Mouse (Mus musculus): ENCODE measurements around the gene C1qtnf4. TPM values are rescaled to one million over a fixed set of nuclear protein-coding genes. Genes with fewer than 3 reads are reported as not detected.

C1qtnf4 gene
- polyA plus RNA-seq, 1 experiment from 2014 or later, result 2.9 TPM

- WGBS (ENCODE audit: insufficient replicate concordance), result 52% methylated on average over 5 of the region's 5 CpGs
- Histone ChIP-seq H3K4me3 (ENCODE audit: low read depth, low read length) (no peak overlapping the region), H3K4me2 (ENCODE audit: low read depth, low read length) (no peak overlapping the region), H3K9ac (replicated peaks) (no peak overlapping the region), H3K27ac (ENCODE audit: low read depth) (no peak overlapping the region), H3K4me1 (ENCODE audit: insufficient read depth) (no peaks in the 10 kb centered on the region), H3K9me3 (ENCODE audit: low read length) (no peaks in the 10 kb centered on the region), H3K27me3 (ENCODE audit: insufficient read depth, low read length) (no peaks in the 10 kb centered on the region), H3K36me3 (replicated peaks; ENCODE audit: insufficient read depth, low read length) (no peaks in the 10 kb centered on the region)
- ATAC-seq, result no peak
- TF ChIP-seq CTCF (IDR thresholded peaks at IDR 0.05; ENCODE audit: low read depth), result no peak
- no peak for TF ChIP-seq EP300 (IDR thresholded peaks at IDR 0.05; ENCODE audit: low read depth)
- DNase-seq, result no peak
Measured at GRCm38 (mm10) chr2:90877584-90878259, 7.9 kb upstream of the C1qtnf4 start.

GRCm38 (mm10) chr2:90879419-90879818 is 6.2 kb upstream of the C1qtnf4 start:
- TF ChIP-seq CTCF (IDR thresholded peaks at IDR 0.05; ENCODE audit: low read depth) (no peak), EP300 (IDR thresholded peaks at IDR 0.05; ENCODE audit: low read depth) (no peak)
- H3K27me3 ChIP-seq (ENCODE audit: insufficient read depth, low read length), result peaks cover 9% of the 10 kb centered on the region
- DNase-seq, result no peak

GRCm38 (mm10) chr2:90880144-90880785 is 5.4 kb upstream of the C1qtnf4 start:
- H3K4me3 ChIP-seq (ENCODE audit: low read depth, low read length), result no peak overlapping the region
- peaks cover 6% of the 10 kb centered on the region for H3K9me3 ChIP-seq (ENCODE audit: low read length)
- 41% methylated on average over 6 of the region's 6 CpGs for WGBS (ENCODE audit: insufficient replicate concordance)
- no peaks in the 10 kb centered on the region for H3K36me3 ChIP-seq (replicated peaks; ENCODE audit: insufficient read depth, low read length)
- no peak overlapping the region for H3K27ac ChIP-seq (ENCODE audit: low read depth)
- no peak overlapping the region for H3K4me2 ChIP-seq (ENCODE audit: low read depth, low read length)
- TF ChIP-seq EP300 (IDR thresholded peaks at IDR 0.05; ENCODE audit: low read depth), result no peak
- no peak for TF ChIP-seq CTCF (IDR thresholded peaks at IDR 0.05; ENCODE audit: low read depth)
- H3K9ac ChIP-seq (replicated peaks), result no peak overlapping the region
- H3K27me3 ChIP-seq (ENCODE audit: insufficient read depth, low read length), result peaks cover 18% of the 10 kb centered on the region
- ATAC-seq (no peak), DNase-seq (no peak)
- no peaks in the 10 kb centered on the region for H3K4me1 ChIP-seq (ENCODE audit: insufficient read depth)

More at GRCm38 (mm10) chr2:90879419-90879818, 6.2 kb upstream of the C1qtnf4 start:
- Histone ChIP-seq H3K4me2 (ENCODE audit: low read depth, low read length) (no peak overlapping the region), H3K4me1 (ENCODE audit: insufficient read depth) (no peaks in the 10 kb centered on the region), H3K27ac (ENCODE audit: low read depth) (no peak overlapping the region), H3K9ac (replicated peaks) (no peak overlapping the region), H3K9me3 (ENCODE audit: low read length) (peaks cover 6% of the 10 kb centered on the region), H3K4me3 (ENCODE audit: low read depth, low read length) (no peak overlapping the region), H3K36me3 (replicated peaks; ENCODE audit: insufficient read depth, low read length) (no peaks in the 10 kb centered on the region)
- no peak for ATAC-seq

GRCm38 (mm10) chr2:90881824-90882223 is 3.8 kb upstream of the C1qtnf4 start:
- Histone ChIP-seq H3K4me2 (ENCODE audit: low read depth, low read length) (no peak overlapping the region), H3K9me3 (ENCODE audit: low read length) (peaks cover 6% of the 10 kb centered on the region), H3K36me3 (replicated peaks; ENCODE audit: insufficient read depth, low read length) (no peaks in the 10 kb centered on the region), H3K27me3 (ENCODE audit: insufficient read depth, low read length) (peaks cover 33% of the 10 kb centered on the region), H3K4me1 (ENCODE audit: insufficient read depth) (peaks cover 7% of the 10 kb centered on the region), H3K9ac (replicated peaks) (no peak overlapping the region), H3K4me3 (ENCODE audit: low read depth, low read length) (no peak overlapping the region), H3K27ac (ENCODE audit: low read depth) (no peak overlapping the region)
- TF ChIP-seq EP300 (IDR thresholded peaks at IDR 0.05; ENCODE audit: low read depth) (no peak), CTCF (IDR thresholded peaks at IDR 0.05; ENCODE audit: low read depth) (no peak)
- WGBS (ENCODE audit: insufficient replicate concordance), result 61% methylated on average over 2 of the region's 2 CpGs
- no peak for ATAC-seq
- DNase-seq, result no peak

- Histone ChIP-seq H3K9me3 (ENCODE audit: low read length) (peaks cover 6% of the 10 kb centered on the region), H3K4me3 (ENCODE audit: low read depth, low read length) (no peak overlapping the region), H3K9ac (replicated peaks) (no peak overlapping the region), H3K27me3 (ENCODE audit: insufficient read depth, low read length) (peaks cover 67% of the 10 kb centered on the region), H3K27ac (ENCODE audit: low read depth) (no peak overlapping the region), H3K36me3 (replicated peaks; ENCODE audit: insufficient read depth, low read length) (no peaks in the 10 kb centered on the region), H3K4me2 (ENCODE audit: low read depth, low read length) (no peak overlapping the region), H3K4me1 (ENCODE audit: insufficient read depth) (peaks cover 21% of the 10 kb centered on the region)
- ATAC-seq (no peak), DNase-seq (no peak)
- WGBS (ENCODE audit: insufficient replicate concordance), result 31% methylated on average over 6 of the region's 6 CpGs
- no peak for TF ChIP-seq EP300 (IDR thresholded peaks at IDR 0.05; ENCODE audit: low read depth)
- TF ChIP-seq CTCF (IDR thresholded peaks at IDR 0.05; ENCODE audit: low read depth), result no peak
Measured at GRCm38 (mm10) chr2:90886436-90886835, 776 bp downstream of the C1qtnf4 start.

DNA sequence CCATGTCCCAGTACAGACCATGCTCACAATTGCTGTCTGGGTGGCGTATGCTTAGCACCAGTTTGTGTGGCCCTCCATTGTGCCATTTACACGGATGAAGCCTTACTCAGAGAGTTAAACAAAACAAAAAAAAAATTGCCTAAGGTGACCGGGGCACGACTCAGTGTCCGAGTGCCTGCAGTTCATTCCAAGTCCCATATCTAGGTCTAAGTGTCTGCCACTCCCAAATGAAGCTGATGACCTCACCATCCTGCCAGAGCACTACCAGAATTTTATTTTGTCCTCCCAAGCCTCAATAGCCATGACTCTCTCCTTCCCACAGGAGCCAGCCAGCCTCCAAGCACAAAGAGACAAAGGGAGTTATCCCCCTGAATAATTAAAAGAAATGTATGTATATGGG is 2.0 kb downstream of the C1qtnf4 start:
- WGBS (ENCODE audit: insufficient replicate concordance), result 66% methylated on average over 5 of the region's 5 CpGs

More for the DNA sequence above, 2.0 kb downstream of the C1qtnf4 start:
- H3K36me3 ChIP-seq (replicated peaks; ENCODE audit: insufficient read depth, low read length), result no peaks in the 10 kb centered on the region
- peaks cover 6% of the 10 kb centered on the region for H3K9me3 ChIP-seq (ENCODE audit: low read length)
- no peak overlapping the region for H3K4me3 ChIP-seq (ENCODE audit: low read depth, low read length)
- peaks cover 21% of the 10 kb centered on the region for H3K4me1 ChIP-seq (ENCODE audit: insufficient read depth)
- H3K27ac ChIP-seq (ENCODE audit: low read depth), result no peak overlapping the region
- DNase-seq, result no peak
- ATAC-seq, result no peak
- H3K9ac ChIP-seq (replicated peaks), result no peak overlapping the region
- peaks cover 67% of the 10 kb centered on the region for H3K27me3 ChIP-seq (ENCODE audit: insufficient read depth, low read length)
- TF ChIP-seq EP300 (IDR thresholded peaks at IDR 0.05; ENCODE audit: low read depth) (no peak), CTCF (IDR thresholded peaks at IDR 0.05; ENCODE audit: low read depth) (no peak)
- no peak overlapping the region for H3K4me2 ChIP-seq (ENCODE audit: low read depth, low read length)

All from liver, postnatal 0 days (tissue).